ENCODE assay signal across 16 mouse cellular contexts in the genomic region with DNA sequence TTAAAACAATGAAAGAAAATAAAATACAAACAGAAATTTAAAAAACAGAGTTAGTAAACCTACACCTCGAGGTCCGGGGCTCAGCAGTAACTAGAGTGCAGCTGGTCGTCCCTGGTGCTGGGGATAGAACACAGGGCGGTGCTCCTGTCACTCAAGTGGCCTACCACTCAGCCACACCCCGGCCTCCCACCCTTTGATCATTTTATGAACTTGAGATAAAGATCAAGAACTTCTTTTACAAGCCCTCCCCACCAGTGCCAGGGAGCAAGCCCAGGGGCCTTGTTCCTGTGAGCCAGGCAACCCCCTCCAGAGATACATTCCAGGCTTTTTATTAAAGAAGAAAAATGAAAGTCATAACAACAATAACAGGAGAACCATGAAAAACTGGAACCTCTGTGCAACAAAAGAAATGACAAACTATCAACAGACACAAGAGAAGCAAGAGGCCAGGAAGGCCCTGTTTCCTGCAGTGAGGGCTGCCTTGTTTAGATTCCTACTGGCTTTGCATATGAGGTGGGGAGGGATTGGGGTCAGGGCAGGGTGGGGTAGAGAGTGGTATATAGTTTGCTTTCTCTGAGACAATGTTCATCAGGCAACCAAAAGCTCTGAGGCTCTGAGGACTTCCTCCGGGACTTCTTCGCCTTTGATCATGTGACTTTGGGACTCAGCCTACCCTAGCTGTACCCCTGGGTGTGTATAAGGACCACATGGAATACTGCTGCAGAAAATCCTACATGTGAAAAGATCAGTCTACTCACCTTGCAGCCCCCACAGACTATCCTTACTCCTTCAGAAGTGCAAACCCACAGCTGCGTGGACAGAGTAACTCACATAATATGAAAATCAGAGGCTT. TPM values are rescaled to one million over a fixed set of nuclear protein-coding genes. Genes with fewer than 3 reads are reported as not detected.
DNase-seq lines count a peak whose midpoint lies in the region; ATAC-seq lines count a peak whose summit lies in the region.
"Had no signal": no experiment of that assay in that cellular context is flagged by ENCODE, and none has a peak within 500 bp of the region (broad histone marks: within the 10 kb centered on the region; RNA-seq: fewer than 3 reads in every experiment).

No protein-coding gene starts in this region.

- DNase-seq in lung, postnatal 25 days (ENCODE audit: low spot score), result no peak
- DNase-seq in c-Kit-positive CD71-positive TER-119-negative erythroid progenitor cells, embryonic 14.5 days (ENCODE audit: low read depth), result peak; percentile 39
- DNase-seq in thymus, postnatal 14 days, result peak; percentile 61
- DNase-seq in neural tube, embryonic 10.5 days (ENCODE audit: extremely low spot score, low spot score), result no peak
- no peak for DNase-seq in adrenal gland, postnatal 10 days
- no peak for DNase-seq in adrenal gland, postnatal 4 days (ENCODE audit: low spot score in 2 of 2)
- DNase-seq: adrenal gland, adult 2 months; cerebellum, adult 11-12 months; kidney, postnatal 36 days; right cerebral cortex, postnatal 25 days had no signal

- H3K4me3 ChIP-seq in lung, embryonic 15.5 days, result no peak overlapping the region
- no peak overlapping the region for H3K4me3 ChIP-seq in liver, embryonic 15.5 days (replicated peaks)
- H3K4me3 ChIP-seq: heart, embryonic 13.5 days; midbrain, embryonic 12.5 days; neural tube, embryonic 15.5 days had no signal

- ATAC-seq in lung, embryonic 15.5 days (ENCODE audit: borderline replicate concordance, extremely low read depth, low FRiP score, low TSS enrichment), result no peak
- ATAC-seq in liver, embryonic 15.5 days (ENCODE audit: insufficient read depth), result no peak

- no peaks in the 10 kb centered on the region for H3K36me3 ChIP-seq in lung, embryonic 15.5 days
- H3K36me3 ChIP-seq in liver, embryonic 15.5 days (replicated peaks), result no peaks in the 10 kb centered on the region
- H3K36me3 ChIP-seq: heart, embryonic 13.5 days; midbrain, embryonic 12.5 days; neural tube, embryonic 15.5 days had no signal

- peaks cover 31% of the 10 kb centered on the region for H3K4me1 ChIP-seq in lung, embryonic 15.5 days
- H3K4me1 ChIP-seq in liver, embryonic 15.5 days (replicated peaks), result peaks cover 54% of the 10 kb centered on the region

- H3K27ac ChIP-seq in lung, embryonic 15.5 days, result peak overlapping the region; percentile 9; the same call in 1 of the 2 replicates
- H3K27ac ChIP-seq in liver, embryonic 15.5 days (replicated peaks), result peak overlapping the region; percentile 94
- H3K27ac ChIP-seq: heart, embryonic 13.5 days; midbrain, embryonic 12.5 days; neural tube, embryonic 15.5 days had no signal

- 31% methylated on average over 8 of the region's 8 CpGs for WGBS in lung, embryonic 15.5 days
- WGBS in liver, embryonic 15.5 days (ENCODE audit: insufficient replicate concordance), result 17% methylated on average over 8 of the region's 8 CpGs

- H3K9ac ChIP-seq in lung, embryonic 15.5 days, result no peak overlapping the region
- 0 out of 2 replicates have a peak overlapping the region, but pooled peaks have one; percentile 2 for H3K9ac ChIP-seq in liver, embryonic 15.5 days
- H3K9ac ChIP-seq: heart, embryonic 13.5 days; midbrain, embryonic 12.5 days; neural tube, embryonic 15.5 days had no signal

- H3K4me2 ChIP-seq in lung, embryonic 15.5 days, result no peak overlapping the region
- H3K4me2 ChIP-seq in liver, embryonic 15.5 days, result peak overlapping the region; percentile 36
- H3K4me2 ChIP-seq: heart, embryonic 13.5 days; midbrain, embryonic 12.5 days; neural tube, embryonic 15.5 days had no signal

- no peaks in the 10 kb centered on the region for H3K9me3 ChIP-seq in lung, embryonic 15.5 days
- H3K9me3 ChIP-seq in liver, embryonic 15.5 days (replicated peaks), result no peaks in the 10 kb centered on the region
- H3K9me3 ChIP-seq: heart, embryonic 13.5 days; midbrain, embryonic 12.5 days; neural tube, embryonic 15.5 days had no signal

- no peaks in the 10 kb centered on the region for H3K27me3 ChIP-seq in lung, embryonic 15.5 days
- H3K27me3 ChIP-seq in liver, embryonic 15.5 days, result peaks cover 16% of the 10 kb centered on the region
- H3K27me3 ChIP-seq: neural tube, embryonic 15.5 days had no signal

RNA-seq across cellular contexts. Expression of a gene that starts 2.1 kb away (rescaled TPM):
- 24.3 and 25.1 TPM in 2 replicates for polyA plus RNA-seq in lung, embryonic 15.5 days (2015; fragmentation: Nextera tagmentation; extraction: Ambion mirVana)
- 18.2 and 18.3 TPM in 2 replicates for polyA plus RNA-seq in liver, embryonic 15.5 days (2015; fragmentation: Nextera tagmentation; extraction: Ambion mirVana)
- total RNA-seq in adrenal gland, postnatal 10 days (2021), result 10 to 100 TPM; 41.2 to 49.2 TPM
- 10 to 100 TPM; 60.4 to 65.7 TPM for total RNA-seq in adrenal gland, postnatal 4 days (2021)

RNA-seq across cellular contexts. Expression of a gene that starts 36.9 kb away (rescaled TPM):
- 0.06 and 0.24 TPM in 2 replicates for polyA plus RNA-seq in lung, embryonic 15.5 days (2015; fragmentation: Nextera tagmentation; extraction: Ambion mirVana)
- polyA plus RNA-seq in liver, embryonic 15.5 days (2015; fragmentation: Nextera tagmentation; extraction: Ambion mirVana), result 18.7 and 23.0 TPM in 2 replicates
- total RNA-seq in adrenal gland, postnatal 10 days (2021), result under 1 TPM; 0.60 to 0.94 TPM
- 1 to 10 TPM; 1.7 to 2.2 TPM for total RNA-seq in adrenal gland, postnatal 4 days (2021)

RNA-seq across cellular contexts. Expression of a gene that starts 37.0 kb away (rescaled TPM):
- polyA plus RNA-seq in lung, embryonic 15.5 days (2015; fragmentation: Nextera tagmentation; extraction: Ambion mirVana), result not detected in 2 replicates
- 0.62 and 0.99 TPM in 2 replicates for polyA plus RNA-seq in liver, embryonic 15.5 days (2015; fragmentation: Nextera tagmentation; extraction: Ambion mirVana)
- not detected for total RNA-seq in adrenal gland, postnatal 10 days (2021)
- not detected for total RNA-seq in adrenal gland, postnatal 4 days (2021)
- total RNA-seq: adrenal gland, adult 2 months had no signal
- polyA plus RNA-seq: adrenal gland, adult 2 months; heart, embryonic 13.5 days; midbrain, embryonic 12.5 days; neural tube, embryonic 15.5 days; stomach, embryonic 14.5 days had no signal

RNA-seq across cellular contexts. Expression of a gene that starts 46.7 kb away (rescaled TPM):
- not detected in 2 replicates for polyA plus RNA-seq in lung, embryonic 15.5 days (2015; fragmentation: Nextera tagmentation; extraction: Ambion mirVana)
- polyA plus RNA-seq in liver, embryonic 15.5 days (2015; fragmentation: Nextera tagmentation; extraction: Ambion mirVana), result not detected in 2 replicates
- not detected for total RNA-seq in adrenal gland, postnatal 10 days (2021)
- not detected for total RNA-seq in adrenal gland, postnatal 4 days (2021)
- total RNA-seq: adrenal gland, adult 2 months had no signal
- polyA plus RNA-seq: adrenal gland, adult 2 months; heart, embryonic 13.5 days; midbrain, embryonic 12.5 days; neural tube, embryonic 15.5 days; stomach, embryonic 14.5 days had no signal

RNA-seq across cellular contexts. Expression of a gene that starts 50.2 kb away (rescaled TPM):
- polyA plus RNA-seq in lung, embryonic 15.5 days (2015; fragmentation: Nextera tagmentation; extraction: Ambion mirVana), result 61.6 and 65.7 TPM in 2 replicates
- polyA plus RNA-seq in liver, embryonic 15.5 days (2015; fragmentation: Nextera tagmentation; extraction: Ambion mirVana), result 7.3 and 7.5 TPM in 2 replicates
- total RNA-seq in adrenal gland, postnatal 10 days (2021), result 10 to 100 TPM; 24.2 to 26.5 TPM
- 10 to 100 TPM; 27.5 to 30.1 TPM for total RNA-seq in adrenal gland, postnatal 4 days (2021)

Comparison
In these comparisons a context has a peak if more than half of its experiments do, and no peak if none do; other contexts are left out.
1. DNase-seq: peak in c-Kit-positive CD71-positive TER-119-negative erythroid progenitor cells, embryonic 14.5 days (single experiment) and thymus, postnatal 14 days (single experiment); none in lung, postnatal 25 days (single experiment), neural tube, embryonic 10.5 days (single experiment), adrenal gland, postnatal 10 days (single experiment) and adrenal gland, postnatal 4 days (0 of 2).